Mouse (Mus musculus) embryonic facial prominence, embryonic 11.5 days (tissue): ENCODE measurements around the gene AF067061. TPM values are rescaled to one million over a fixed set of nuclear protein-coding genes. Genes with fewer than 3 reads are reported as not detected.
A peak's percentile ranks its signal among the peaks of the same experiment; 100 is the strongest.

Source experiments
- ATAC-seq: fragments of 200-750 bp; cut with Nextera tagmentation; replicated peaks from 2 replicates; pipeline ENCODE4 v1.8.0; 2017; ENCODE audit warnings: low read depth; ENCODE audit not compliant: insufficient number of reproducible peaks, low FRiP score, low TSS enrichment
- DNase-seq: peaks from one replicate; pipeline ENCODE4 v3.0.0-alpha.2; 2015; ENCODE audit warnings: low spot score
- H3K27ac ChIP-seq: fragments of 300-500 bp; sonication (generic); replicated peaks from 2 replicates; pipeline ENCODE4 v1.5.1; 2014; ENCODE audit warnings: mild to moderate bottlenecking, low read depth, low read length, control low read depth
- H3K27me3 ChIP-seq: fragments of 300-500 bp; sonication (generic); 2 replicates; pipeline ENCODE4 v1.6.1; 2014; ENCODE audit warnings: mild to moderate bottlenecking, low read length, moderate library complexity, mixed read lengths; ENCODE audit not compliant: control insufficient read depth, insufficient read depth
- H3K36me3 ChIP-seq: fragments of 300-500 bp; sonication (generic); replicated peaks from 2 replicates; pipeline ENCODE4 v1.6.1; 2014; ENCODE audit warnings: low read depth, mild to moderate bottlenecking, low read length, moderate library complexity, mixed read lengths; ENCODE audit not compliant: control insufficient read depth, insufficient read depth
- H3K4me1 ChIP-seq: fragments of 300-500 bp; sonication (generic); 2 replicates; pipeline ENCODE4 v1.6.1; 2014; ENCODE audit warnings: low read length, mixed read lengths; ENCODE audit not compliant: control insufficient read depth, insufficient read depth
- H3K4me2 ChIP-seq: fragments of 300-500 bp; sonication (generic); 2 replicates; pipeline ENCODE4 v1.6.1; 2014; ENCODE audit warnings: low read depth, mild to moderate bottlenecking, control low read depth, low read length, moderate library complexity
- H3K4me3 ChIP-seq: fragments of 300-500 bp; sonication (generic); 2 replicates; pipeline ENCODE4 v1.5.1; 2014; ENCODE audit warnings: low read depth, low read length, control low read depth
- H3K9ac ChIP-seq: fragments of 300-500 bp; sonication (generic); replicated peaks from 2 replicates; pipeline ENCODE4 v1.6.1; 2014; ENCODE audit warnings: mild to moderate bottlenecking, control low read depth, low read length
- H3K9me3 ChIP-seq: fragments of 300-500 bp; sonication (generic); replicated peaks from 2 replicates; pipeline ENCODE4 v1.6.1; 2016; ENCODE audit warnings: mild to moderate bottlenecking, low read length, inconsistent platforms, mixed read lengths; ENCODE audit not compliant: control insufficient read depth
- WGBS: fragments of 180-500 bp; shearing (Covaris S2); extraction: QIAGEN DNeasy Blood & Tissue Kit; methylation state at CpG from one replicate; pipeline ENCODE4 v1.1.7; 2014; 5-methylcytosine and 5-hydroxymethylcytosine counted together
- polyA plus RNA-seq: library from polyadenylated mRNA; unstranded; fragments of >200 nt; fragmentation: Nextera tagmentation; extraction: Ambion mirVana; gene quantifications from 2 replicates; pipeline ENCODE4 v1.2.1, GENCODE M21; 2014

AF067061 gene
- polyA plus RNA-seq, 1 experiment from 2014 or later, result not detected

GRCm38 (mm10) chr13:120313584-120313983, 50.7 kb downstream of the AF067061 start:
- ATAC-seq (no peak), DNase-seq (peak; percentile 27)
- H3K4me3 ChIP-seq, result no peak overlapping the region
- no peak overlapping the region for H3K9ac ChIP-seq
- no peaks in the 10 kb centered on the region for H3K27me3 ChIP-seq
- H3K4me2 ChIP-seq, result no peak overlapping the region
- 49% methylated on average over 14 of the region's 14 CpGs for WGBS
- H3K4me1 ChIP-seq, result no peaks in the 10 kb centered on the region
- H3K27ac ChIP-seq, result no peak overlapping the region
- H3K9me3 ChIP-seq, result no peaks in the 10 kb centered on the region
- no peaks in the 10 kb centered on the region for H3K36me3 ChIP-seq

Other genes starting within 250 kb of the AF067061 start
- not detected in 2 replicates for gene Gm36079, start 236.1 kb upstream of the AF067061 start, polyA plus RNA-seq
- not detected in 2 replicates for gene Gm21188, start 210.9 kb upstream of the AF067061 start, polyA plus RNA-seq
- gene Gm20767, start 122.9 kb upstream of the AF067061 start, polyA plus RNA-seq, result not detected in 2 replicates
- not detected in 2 replicates for gene Gm21818, start 90.7 kb upstream of the AF067061 start, polyA plus RNA-seq
- not detected in 2 replicates for gene Gm21762, start 47.2 kb upstream of the AF067061 start, polyA plus RNA-seq
- not detected in 2 replicates for gene Gm21731, start 24.0 kb upstream of the AF067061 start, polyA plus RNA-seq
- gene BC147527, start 37.3 kb downstream of the AF067061 start, polyA plus RNA-seq, result 0.17 TPM in 1 of 2 replicates, not detected in the other
- not detected in 2 replicates for gene Tcstv3, start 53.8 kb downstream of the AF067061 start, polyA plus RNA-seq